Mouse (Mus musculus): ENCODE data around the gene Kars.

GRCm38 (mm10) chr8:112014936-112015335 is 3.8 kb upstream of the Kars start, which contains the start of gene Gm6793:
- TF ChIP-seq CTCF (IDR thresholded peaks at IDR 0.05; ENCODE audit: extremely low read depth, insufficient read depth, insufficient read length, insufficient replicate concordance) (no peak), POLR2A (IDR thresholded peaks at IDR 0.05; ENCODE audit: low read depth, low read length) (no peak)

Data from spleen, adult 2 months (tissue).